Mouse (Mus musculus) neural tube, embryonic 11.5 days (tissue): ENCODE results near the gene Armh3. TPM values are rescaled to one million over a fixed set of nuclear protein-coding genes. Genes with fewer than 3 reads are reported as not detected.

Experiments
- ATAC-seq: fragments of 200-750 bp; cut with Nextera tagmentation; 2 replicates; pipeline ENCODE4 v1.8.0; 2017; ENCODE audit warnings: moderate number of reproducible peaks, mild to moderate bottlenecking, moderate TSS enrichment, moderate library complexity; ENCODE audit not compliant: insufficient read depth, low FRiP score, low TSS enrichment
- DNase-seq: peaks from one replicate; pipeline ENCODE4 v3.0.0-alpha.2; 2015; ENCODE audit warnings: low spot score
- H3K27ac ChIP-seq: fragments of 300-500 bp; sonication (generic); 2 replicates; pipeline ENCODE4 v1.5.1; 2014; ENCODE audit warnings: low read depth, mild to moderate bottlenecking, low read length
- H3K27me3 ChIP-seq: fragments of 300-500 bp; sonication (generic); 2 replicates; pipeline ENCODE4 v1.6.1; 2014; ENCODE audit warnings: mild to moderate bottlenecking, low read length, mixed read lengths; ENCODE audit not compliant: control insufficient read depth, insufficient read depth
- H3K36me3 ChIP-seq: fragments of 300-500 bp; sonication (generic); 2 replicates; pipeline ENCODE4 v1.6.1; 2014; ENCODE audit warnings: mild to moderate bottlenecking, low read length, moderate library complexity, mixed read lengths; ENCODE audit not compliant: control insufficient read depth, insufficient read depth
- H3K4me1 ChIP-seq: fragments of 300-500 bp; sonication (generic); 2 replicates; pipeline ENCODE4 v1.6.1; 2014; ENCODE audit warnings: low read length, mixed read lengths; ENCODE audit not compliant: control insufficient read depth, insufficient read depth
- H3K4me2 ChIP-seq: fragments of 300-500 bp; sonication (generic); 2 replicates; pipeline ENCODE4 v1.6.1; 2014; ENCODE audit warnings: low read depth, mild to moderate bottlenecking, moderate library complexity
- H3K4me3 ChIP-seq: fragments of 300-500 bp; sonication (generic); 2 replicates; pipeline ENCODE4 v1.5.1; 2014; ENCODE audit warnings: low read depth, low read length
- H3K9ac ChIP-seq: fragments of 300-500 bp; sonication (generic); 2 replicates; pipeline ENCODE4 v1.6.1; 2014; ENCODE audit warnings: mild to moderate bottlenecking, low read length
- H3K9me3 ChIP-seq: fragments of 300-500 bp; sonication (generic); 2 replicates; pipeline ENCODE4 v1.6.1; 2016; ENCODE audit warnings: low read length; ENCODE audit not compliant: control insufficient read depth
- WGBS: fragments of 180-500 bp; shearing (Covaris S2); extraction: QIAGEN DNeasy Blood & Tissue Kit; methylation state at CpG from one replicate; pipeline ENCODE4 v1.1.7; 2014; 5-methylcytosine and 5-hydroxymethylcytosine counted together
- polyA plus RNA-seq: library from polyadenylated mRNA; unstranded; fragments of >200 nt; fragmentation: Nextera tagmentation; extraction: Ambion mirVana; gene quantifications from 2 replicates; pipeline ENCODE4 v1.2.1, GENCODE M21; 2014

The Armh3 gene
- polyA plus RNA-seq, 1 experiment from 2014 or later, result 17.9 TPM

DNA sequence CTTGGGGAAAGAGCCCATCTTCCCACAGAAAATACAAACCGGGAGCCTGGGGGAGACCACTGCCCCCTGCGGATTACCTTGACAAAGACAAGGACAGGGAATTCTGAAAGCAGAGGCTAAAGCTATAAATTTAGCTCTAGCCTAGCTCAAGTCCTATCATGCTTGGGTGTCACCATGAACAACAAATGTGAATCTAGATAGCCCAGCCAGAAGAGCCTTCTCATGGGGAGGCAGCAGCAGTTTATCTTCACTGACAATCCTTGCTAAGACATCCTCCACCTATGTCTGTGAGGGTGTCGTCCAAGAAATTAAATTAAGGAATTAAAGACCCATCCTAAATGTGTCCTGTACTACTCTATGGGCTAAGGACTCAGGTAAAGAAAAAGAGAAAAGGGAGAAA, 60.2 kb downstream of the Armh3 start:
- DNase-seq, result no peak
- H3K36me3 ChIP-seq, result no peaks in the 10 kb centered on the region
- H3K4me2 ChIP-seq, result no peak overlapping the region
- H3K9ac ChIP-seq, result no peak overlapping the region
- no peak overlapping the region for H3K4me3 ChIP-seq
- no peak for ATAC-seq
- H3K27me3 ChIP-seq, result no peaks in the 10 kb centered on the region
- H3K27ac ChIP-seq, result 0 out of 2 replicates have a peak overlapping the region, but pooled peaks have one; percentile 23
- 18% methylated on average over 3 of the region's 3 CpGs for WGBS
- no peaks in the 10 kb centered on the region for H3K9me3 ChIP-seq
- peaks cover 2% of the 10 kb centered on the region; the same call in 1 of the 2 replicates for H3K4me1 ChIP-seq

GRCm38 (mm10) chr19:45937530-45937929, 60.8 kb downstream of the Armh3 start:
- Histone ChIP-seq H3K27me3 (no peaks in the 10 kb centered on the region), H3K27ac (peak overlapping the region; percentile 23; the same call in 1 of the 2 replicates), H3K36me3 (no peaks in the 10 kb centered on the region), H3K4me1 (peaks cover 2% of the 10 kb centered on the region; the same call in 1 of the 2 replicates), H3K4me3 (no peak overlapping the region), H3K9me3 (no peaks in the 10 kb centered on the region), H3K4me2 (no peak overlapping the region), H3K9ac (no peak overlapping the region)
- WGBS, result 6% methylated on average over 9 of the region's 9 CpGs
- DNase-seq, result peak; percentile 61
- ATAC-seq, result no peak

GRCm38 (mm10) chr19:45927236-45927635, 71.1 kb downstream of the Armh3 start:
- no peak for ATAC-seq
- no peak for DNase-seq
- Histone ChIP-seq H3K4me2 (no peak overlapping the region), H3K27ac (no peak overlapping the region), H3K4me1 (no peaks in the 10 kb centered on the region), H3K27me3 (no peaks in the 10 kb centered on the region), H3K36me3 (peaks cover 5% of the 10 kb centered on the region), H3K9ac (no peak overlapping the region), H3K9me3 (no peaks in the 10 kb centered on the region), H3K4me3 (no peak overlapping the region)
- WGBS, result 94% methylated on average over 5 of the region's 5 CpGs

DNA sequence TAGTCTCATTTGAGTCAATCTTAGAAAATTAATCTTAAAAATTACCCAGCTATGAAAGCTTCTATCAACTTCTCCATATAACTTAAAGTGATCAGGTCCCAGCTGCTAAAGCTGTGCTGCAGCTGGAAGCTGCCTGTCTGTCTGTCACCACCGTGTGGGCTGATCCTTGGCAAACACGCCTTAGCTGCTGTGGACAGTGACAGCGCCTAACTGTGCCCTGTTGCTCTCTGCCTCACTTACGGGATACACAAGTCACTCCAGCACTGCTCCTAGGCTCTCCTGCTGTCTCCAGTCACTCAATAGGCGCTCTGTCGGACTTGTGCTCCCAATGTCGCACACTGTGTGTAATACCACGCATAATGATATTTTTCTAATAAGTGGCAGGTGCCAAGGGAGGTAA, 71.9 kb downstream of the Armh3 start:
- Histone ChIP-seq H3K4me1 (no peaks in the 10 kb centered on the region), H3K27me3 (no peaks in the 10 kb centered on the region), H3K4me3 (no peak overlapping the region), H3K4me2 (no peak overlapping the region), H3K36me3 (peaks cover 5% of the 10 kb centered on the region), H3K9me3 (no peaks in the 10 kb centered on the region), H3K9ac (no peak overlapping the region), H3K27ac (no peak overlapping the region)
- 90% methylated on average over 8 of the region's 8 CpGs for WGBS
- DNase-seq, result no peak
- no peak for ATAC-seq

- no peak overlapping the region for H3K4me3 ChIP-seq
- no peaks in the 10 kb centered on the region for H3K36me3 ChIP-seq
- WGBS, result 50% methylated on average over 9 of the region's 9 CpGs
- no peaks in the 10 kb centered on the region for H3K9me3 ChIP-seq
- H3K27ac ChIP-seq, result no peak overlapping the region
- H3K4me1 ChIP-seq, result no peaks in the 10 kb centered on the region
- no peak overlapping the region for H3K4me2 ChIP-seq
- DNase-seq, result peak; percentile 13
- no peak for ATAC-seq
- no peaks in the 10 kb centered on the region for H3K27me3 ChIP-seq
- H3K9ac ChIP-seq, result no peak overlapping the region
These were observed 77.8 kb downstream of the Armh3 start for GRCm38 (mm10) chr19:45920299-45921090.

DNA sequence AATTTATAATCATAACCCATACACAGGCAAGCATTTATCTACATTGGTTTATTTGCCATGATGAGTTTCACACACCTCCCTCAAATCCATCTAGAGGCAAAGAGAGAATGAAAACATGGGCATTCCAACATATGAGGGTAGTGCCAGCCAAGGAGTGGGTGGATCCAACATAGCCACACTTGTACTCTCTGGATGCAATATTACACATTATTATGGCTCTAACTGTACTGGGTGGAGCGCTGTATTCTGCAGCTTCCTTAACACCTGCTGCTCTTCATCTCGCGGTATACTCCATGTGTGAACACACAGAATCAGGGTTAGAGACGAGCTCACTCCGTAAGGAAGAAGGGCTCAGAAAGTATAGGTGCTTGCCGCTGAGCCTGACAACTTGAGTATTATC, 79.9 kb downstream of the Armh3 start:
- no peaks in the 10 kb centered on the region for H3K9me3 ChIP-seq
- DNase-seq (no peak), ATAC-seq (no peak)
- no peaks in the 10 kb centered on the region for H3K27me3 ChIP-seq
- H3K36me3 ChIP-seq, result no peaks in the 10 kb centered on the region
- H3K9ac ChIP-seq, result no peak overlapping the region
- no peak overlapping the region for H3K4me2 ChIP-seq
- H3K27ac ChIP-seq, result no peak overlapping the region
- H3K4me3 ChIP-seq, result no peak overlapping the region
- H3K4me1 ChIP-seq, result no peaks in the 10 kb centered on the region
- 95% methylated on average over 6 of the region's 6 CpGs for WGBS

DNA sequence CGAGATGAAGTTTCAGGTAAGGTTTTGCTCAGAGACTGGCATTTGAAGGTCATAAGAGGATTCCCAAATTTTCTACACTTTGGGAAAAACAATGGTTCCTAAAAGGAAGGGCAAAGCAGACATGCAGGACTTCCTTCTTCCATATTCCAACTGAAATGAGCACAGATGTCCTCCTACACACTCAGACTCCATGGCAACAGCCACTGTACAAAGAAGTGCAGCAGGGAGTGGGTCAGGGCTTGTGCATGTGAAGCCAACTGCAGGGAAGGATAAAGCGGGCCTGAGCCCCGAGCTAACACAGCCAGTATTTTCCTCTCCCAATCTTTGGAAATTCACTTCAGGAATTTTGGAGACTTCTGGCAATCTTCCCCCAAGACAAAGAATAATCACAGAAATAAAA, 80.4 kb downstream of the Armh3 start:
- Histone ChIP-seq H3K4me3 (no peak overlapping the region), H3K27me3 (no peaks in the 10 kb centered on the region), H3K4me2 (no peak overlapping the region), H3K9me3 (no peaks in the 10 kb centered on the region), H3K4me1 (no peaks in the 10 kb centered on the region), H3K36me3 (no peaks in the 10 kb centered on the region), H3K9ac (no peak overlapping the region), H3K27ac (no peak overlapping the region)
- DNase-seq, result no peak
- 82% methylated on average over 3 of the region's 3 CpGs for WGBS
- ATAC-seq, result no peak

DNA sequence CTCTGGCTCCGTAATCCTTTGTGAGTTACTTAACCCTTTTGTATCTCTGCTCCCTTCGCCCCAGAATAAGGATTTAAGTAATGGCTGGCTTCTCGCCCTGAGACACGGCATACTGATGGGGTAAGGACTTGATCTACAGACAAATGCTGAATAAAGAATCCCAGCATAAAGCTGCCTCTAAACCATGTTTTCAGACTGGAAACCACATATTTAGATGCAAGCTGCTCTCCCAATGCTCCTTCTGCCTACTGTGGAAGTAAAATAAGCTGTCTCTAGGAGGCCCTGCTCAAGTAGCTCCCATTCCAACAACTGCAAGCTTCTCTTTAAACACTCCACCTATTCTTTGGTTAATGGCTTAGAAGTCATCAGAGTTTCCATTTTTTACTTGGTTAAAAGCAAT, 81.8 kb downstream of the Armh3 start:
- ATAC-seq (no peak), DNase-seq (no peak)
- no peaks in the 10 kb centered on the region for H3K4me1 ChIP-seq
- H3K27me3 ChIP-seq, result no peaks in the 10 kb centered on the region
- no peak overlapping the region for H3K9ac ChIP-seq
- 79% methylated on average over 4 of the region's 4 CpGs for WGBS
- H3K27ac ChIP-seq, result no peak overlapping the region
- no peaks in the 10 kb centered on the region for H3K9me3 ChIP-seq
- H3K36me3 ChIP-seq, result no peaks in the 10 kb centered on the region
- no peak overlapping the region for H3K4me3 ChIP-seq
- no peak overlapping the region for H3K4me2 ChIP-seq

- ATAC-seq (no peak), DNase-seq (no peak)
- Histone ChIP-seq H3K27ac (no peak overlapping the region), H3K9me3 (no peaks in the 10 kb centered on the region), H3K4me3 (no peak overlapping the region), H3K4me1 (no peaks in the 10 kb centered on the region), H3K36me3 (no peaks in the 10 kb centered on the region), H3K9ac (no peak overlapping the region), H3K27me3 (no peaks in the 10 kb centered on the region), H3K4me2 (no peak overlapping the region)
- WGBS, result 91% methylated on average over 3 of the region's 3 CpGs
These were observed 82.3 kb downstream of the Armh3 start for GRCm38 (mm10) chr19:45916026-45916425.
